Mouse (Mus musculus): ENCODE results near the gene Pimreg. TPM values are rescaled to one million over a fixed set of nuclear protein-coding genes. Genes with fewer than 3 reads are reported as not detected.

The Pimreg gene
- under 1 TPM; 0.33 to 0.74 TPM for total RNA-seq (2021)
- long read RNA-seq, experiment 1, result 0 reads
- long read RNA-seq, experiment 2, result 0 reads

DNA sequence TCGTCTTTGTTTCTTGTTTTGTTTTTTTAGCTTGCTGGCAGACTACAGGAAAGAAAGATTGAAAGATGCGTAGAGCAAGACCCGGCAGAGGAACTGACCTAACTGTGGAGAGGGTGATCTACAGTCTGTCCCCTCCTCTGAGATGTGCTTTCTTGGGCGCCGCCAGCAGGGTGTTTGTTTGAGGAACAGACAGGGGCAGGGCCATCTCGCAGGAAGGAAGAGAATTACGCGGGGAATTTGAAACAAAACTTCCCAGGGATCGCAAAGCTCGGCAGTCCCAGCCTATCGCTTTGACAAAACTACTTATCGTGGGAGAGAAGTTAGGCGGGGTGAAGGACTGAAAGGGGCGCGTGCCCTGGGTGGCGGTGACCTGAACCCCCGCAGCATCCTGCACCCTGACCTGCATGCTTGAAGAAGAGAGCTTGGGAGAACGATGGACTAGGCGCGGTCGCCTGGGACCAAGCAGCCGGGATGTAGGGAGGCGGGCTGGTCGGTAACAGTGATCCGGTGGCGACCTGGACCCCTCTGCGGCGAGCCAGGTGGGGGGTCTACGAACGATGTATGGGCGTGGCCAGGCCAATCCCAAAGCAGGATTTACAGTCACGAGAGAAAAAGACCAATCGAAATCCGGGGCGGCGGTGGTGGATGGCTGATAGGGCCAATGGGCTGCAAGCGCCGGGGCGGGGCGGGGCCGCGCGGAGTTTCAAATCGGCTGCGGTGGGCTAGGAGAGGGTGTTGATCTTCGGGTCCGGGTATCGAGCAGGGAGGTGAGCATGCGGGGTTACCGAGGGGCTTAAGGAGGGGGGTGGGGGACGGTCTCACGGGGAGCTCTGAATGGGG lies at the start of gene Pimreg:
Gene Pimreg (plus strand): TSS at position 265 of the 840 bp plus-strand sequence.
- DNase-seq, result peak; percentile 82

DNA sequence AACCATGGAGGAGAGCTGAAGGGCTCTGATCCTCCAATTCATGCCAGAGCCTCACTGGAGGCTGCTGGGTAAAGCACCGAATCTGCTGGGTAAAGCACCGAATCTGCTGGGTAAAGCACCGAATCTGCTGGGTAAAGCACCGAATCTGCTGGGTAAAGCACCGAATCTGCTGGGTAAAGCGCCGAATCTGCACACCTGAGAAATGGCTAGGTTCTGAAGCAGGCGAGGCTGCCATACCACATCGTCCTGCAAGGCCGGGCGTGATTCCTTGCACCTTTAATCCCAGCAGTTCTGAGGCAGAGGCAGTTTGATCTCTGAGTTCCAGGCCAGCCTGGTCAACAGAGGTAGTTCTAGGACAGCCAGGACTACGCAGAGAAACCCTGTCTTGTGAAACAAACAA lies 49.4 kb upstream of the Pimreg start:
- no peak for DNase-seq

DNA sequence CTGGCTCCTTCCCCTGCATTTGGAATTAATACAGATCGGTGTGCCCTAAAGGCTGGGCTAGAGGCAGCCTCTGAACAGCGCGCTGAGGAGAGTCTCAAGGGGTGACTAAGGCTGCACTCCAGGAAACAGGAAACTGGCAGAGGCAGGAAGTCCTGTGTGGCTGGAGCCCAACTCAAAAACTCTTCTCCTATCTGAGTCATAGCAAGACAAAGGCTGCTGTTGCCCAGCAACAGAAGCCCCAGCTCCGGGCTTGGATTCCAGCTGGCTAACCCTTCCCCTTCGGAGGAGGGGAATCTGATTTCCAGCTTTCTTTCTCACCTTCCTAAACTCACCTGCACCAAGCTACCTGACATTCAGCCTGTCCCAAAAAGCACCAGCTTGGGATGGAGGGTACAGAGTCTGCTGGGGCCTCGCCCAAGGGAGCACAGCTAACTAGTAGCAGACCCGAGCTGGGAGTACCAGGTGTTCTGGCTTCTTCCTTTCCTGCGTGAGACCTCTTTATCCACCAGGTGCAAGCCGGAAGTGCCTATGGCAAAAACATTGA lies 45.8 kb upstream of the Pimreg start:
- peak; percentile 75 to 86 for DNase-seq

DNA sequence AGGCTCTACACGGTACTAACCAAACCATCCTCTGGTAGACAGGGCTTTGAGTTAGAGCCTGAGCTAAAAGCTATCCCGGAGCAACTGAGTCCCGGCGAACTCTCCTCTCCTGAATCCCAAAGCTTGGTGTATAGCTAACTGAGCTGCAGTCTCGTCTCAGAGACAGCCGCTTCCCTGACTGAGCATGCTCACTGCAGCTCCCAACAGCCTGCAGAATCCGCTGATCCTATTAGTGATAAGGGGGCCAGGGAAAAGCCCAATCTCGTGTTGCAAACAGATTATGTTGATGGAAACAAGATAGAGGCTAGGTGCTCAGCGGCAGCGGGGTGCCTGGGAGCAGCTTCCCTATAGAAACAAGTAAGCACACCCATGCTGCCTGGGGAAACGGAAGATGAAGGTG lies 45.0 kb upstream of the Pimreg start:
- no peak for DNase-seq

DNA sequence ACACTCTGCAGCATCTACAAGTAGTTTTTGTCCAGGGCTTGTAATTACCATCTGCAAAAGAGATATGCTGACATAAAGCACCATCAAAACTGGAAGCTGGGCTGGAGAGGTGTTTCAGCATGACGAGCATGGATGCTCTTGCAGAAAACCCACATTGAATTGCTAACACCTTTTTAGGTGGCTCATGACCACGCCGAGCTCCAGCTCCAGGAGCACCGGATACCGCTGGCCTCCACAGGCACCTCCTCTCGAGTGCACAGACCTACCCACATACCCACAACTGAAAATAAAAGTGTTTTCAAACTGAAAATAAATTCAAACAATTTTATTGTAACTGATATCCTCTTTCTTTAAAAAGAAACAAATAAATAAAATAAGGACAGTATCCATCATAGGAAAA lies 41.6 kb upstream of the Pimreg start:
- no peak for DNase-seq

GRCm38 (mm10) chr11:72002138-72002853 lies 39.5 kb upstream of the Pimreg start:
- peak in 1 of 2 experiments; percentile 46 for DNase-seq

- no peak for DNase-seq
Observed at GRCm38 (mm10) chr11:72003171-72003570, 38.7 kb upstream of the Pimreg start.

GRCm38 (mm10) chr11:72005547-72005946 lies 36.3 kb upstream of the Pimreg start:
- DNase-seq, result no peak

DNA sequence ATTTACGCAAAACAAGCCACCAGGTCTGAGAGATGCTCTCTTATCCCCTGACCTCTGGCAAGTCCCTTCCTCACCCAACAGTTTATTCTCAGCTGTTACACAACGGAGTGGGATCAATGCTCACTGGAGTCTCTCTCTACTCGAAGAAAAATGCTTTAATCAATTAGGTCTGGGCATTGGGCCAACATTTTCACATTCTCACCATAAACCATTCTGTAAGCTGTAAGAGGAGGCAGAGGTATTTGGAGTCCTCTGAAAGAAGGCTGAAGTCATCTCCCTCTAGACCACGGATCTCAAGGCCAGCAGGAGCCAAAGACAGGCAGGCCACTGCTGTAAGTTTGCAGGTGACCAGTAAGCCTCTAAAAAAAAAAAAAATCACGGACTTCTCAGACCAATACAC lies 31.5 kb upstream of the Pimreg start:
- no peak for DNase-seq

DNA sequence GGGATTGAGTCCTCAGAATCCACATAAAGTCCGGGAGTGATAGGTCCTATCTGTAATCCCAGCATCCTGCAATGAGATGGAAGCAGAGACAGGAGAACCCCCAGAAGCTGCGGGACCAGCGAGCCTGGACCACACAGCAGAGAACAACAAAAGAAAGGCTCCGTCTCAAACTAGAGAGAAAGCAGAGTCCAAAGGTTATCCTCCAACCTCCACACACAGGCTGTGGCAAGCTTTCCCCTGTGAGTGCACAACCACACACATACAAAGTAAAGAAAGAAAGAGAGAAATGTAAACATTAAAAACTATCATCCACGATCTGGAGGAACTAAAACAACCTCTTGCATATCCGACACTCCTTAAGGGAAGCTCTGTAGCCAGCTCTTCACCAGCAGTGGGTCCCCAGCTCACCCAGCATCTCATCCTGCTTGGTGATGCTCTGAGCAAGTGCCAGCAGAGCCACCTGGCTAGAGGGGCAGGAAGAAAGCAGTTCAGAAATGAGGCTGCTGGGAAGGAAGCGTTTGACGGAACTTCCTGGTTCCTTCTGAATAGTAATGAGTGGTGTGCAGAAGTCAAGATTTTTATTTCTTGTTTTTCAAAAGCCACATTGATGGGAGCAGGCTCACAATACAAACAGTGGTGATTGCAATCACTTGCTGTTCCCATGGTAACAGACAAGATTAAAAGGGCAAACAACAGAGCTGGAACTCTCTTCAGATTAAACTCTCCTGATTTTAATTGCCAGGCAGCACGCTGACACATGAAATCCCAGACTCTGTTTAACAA lies 30.7 kb upstream of the Pimreg start:
- no peak for DNase-seq

DNA sequence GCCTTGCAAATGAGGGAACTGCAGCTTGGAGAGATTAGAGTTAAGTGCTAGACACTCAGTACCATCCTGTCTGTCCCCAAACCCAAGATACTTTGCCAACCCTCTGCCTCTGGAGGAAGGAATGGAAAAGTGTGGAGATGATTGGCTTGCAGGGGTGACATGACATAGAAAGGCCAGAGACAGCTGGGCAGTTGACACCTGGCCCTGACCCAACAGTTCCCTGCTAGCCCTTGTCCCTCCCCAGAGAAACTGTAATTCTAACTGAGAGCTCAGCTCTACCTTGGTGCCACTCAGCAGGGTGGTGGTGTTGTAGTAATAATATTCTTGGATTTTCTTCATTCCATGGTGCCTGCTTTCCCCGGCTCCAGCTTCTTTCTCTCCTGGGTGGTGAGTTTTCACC lies 29.9 kb upstream of the Pimreg start:
- DNase-seq, result no peak

GRCm38 (mm10) chr11:72014674-72015073 lies 27.2 kb upstream of the Pimreg start:
- no peak for DNase-seq

DNA sequence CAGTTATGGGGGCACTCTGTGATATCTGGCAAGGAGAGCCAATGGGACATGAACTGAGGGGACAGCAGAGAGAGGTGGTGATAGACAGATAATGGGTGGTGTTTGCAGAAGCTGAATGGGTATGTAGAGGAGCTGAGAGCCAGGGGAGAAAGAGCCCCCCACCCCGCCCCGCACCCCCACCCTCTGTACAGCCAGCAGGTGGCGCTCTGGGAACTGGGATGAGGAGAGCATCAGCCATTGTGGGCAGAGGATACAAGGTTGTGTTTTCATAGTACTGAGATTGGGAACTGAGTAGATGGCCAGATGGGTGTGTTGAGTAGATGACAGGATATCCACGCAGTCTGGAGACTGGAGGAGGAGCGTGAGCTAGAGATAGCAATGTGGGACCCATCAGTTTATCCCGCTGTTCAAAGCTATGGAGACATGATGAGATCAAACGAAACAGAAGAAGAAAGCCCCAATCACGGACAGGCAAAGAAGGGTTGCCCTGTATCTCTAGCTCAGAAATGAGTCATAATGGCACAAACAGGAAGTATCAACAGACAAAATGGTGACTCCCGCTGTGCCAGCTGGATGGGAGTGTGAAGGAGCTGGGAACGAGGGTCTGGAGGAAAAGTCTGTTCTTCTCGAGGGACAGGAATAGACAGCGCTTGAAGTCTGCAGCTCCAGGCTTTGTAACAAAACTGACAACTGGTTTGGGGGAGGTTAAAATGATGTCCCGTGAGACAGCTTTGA lies 25.1 kb upstream of the Pimreg start:
- DNase-seq, result no peak

- DNase-seq, result no peak
Observed at GRCm38 (mm10) chr11:72017253-72017601, 24.6 kb upstream of the Pimreg start.

DNA sequence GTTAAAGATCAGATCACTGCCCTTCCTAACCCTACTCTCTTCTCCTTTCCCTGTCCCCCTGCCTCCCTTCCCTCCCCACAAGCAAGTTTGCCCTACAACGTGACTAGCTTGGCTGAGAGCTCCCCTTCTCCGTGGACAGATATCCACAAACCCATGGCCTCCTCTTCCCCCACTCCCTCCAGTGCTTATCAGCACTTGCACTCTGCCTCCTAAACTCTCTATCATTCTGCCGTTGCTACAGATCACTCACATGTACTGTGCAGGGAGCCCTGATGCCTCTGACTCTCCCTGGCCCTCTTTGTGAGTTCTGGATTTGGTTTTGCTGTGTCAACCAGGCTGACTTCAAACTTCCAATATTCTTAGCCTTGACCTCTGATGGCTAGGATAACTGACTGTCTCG lies 20.8 kb upstream of the Pimreg start:
- no peak for DNase-seq

- no peak for DNase-seq
Observed at GRCm38 (mm10) chr11:72022827-72023226, 19.0 kb upstream of the Pimreg start.

DNA sequence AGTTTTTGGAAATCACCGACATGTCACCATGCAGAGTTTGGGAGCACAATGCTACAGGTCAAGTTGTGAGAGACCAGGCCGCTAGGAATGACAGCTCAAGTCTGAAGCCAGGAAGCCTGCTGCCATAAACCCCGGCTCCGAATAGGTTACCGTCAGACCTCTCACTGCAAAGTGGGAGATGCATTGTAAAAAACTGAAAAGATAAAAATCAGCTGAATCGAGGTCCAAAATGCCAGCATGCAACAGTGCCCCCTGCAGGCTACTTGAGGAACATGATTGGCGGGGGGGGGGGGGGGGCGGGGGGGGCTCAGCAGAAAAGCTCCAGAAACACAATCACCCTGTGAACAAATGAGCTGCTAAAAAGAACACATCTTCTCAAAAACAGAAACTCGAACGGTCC lies 18.3 kb upstream of the Pimreg start:
- DNase-seq, result peak in 1 of 2 experiments; percentile 30

DNA sequence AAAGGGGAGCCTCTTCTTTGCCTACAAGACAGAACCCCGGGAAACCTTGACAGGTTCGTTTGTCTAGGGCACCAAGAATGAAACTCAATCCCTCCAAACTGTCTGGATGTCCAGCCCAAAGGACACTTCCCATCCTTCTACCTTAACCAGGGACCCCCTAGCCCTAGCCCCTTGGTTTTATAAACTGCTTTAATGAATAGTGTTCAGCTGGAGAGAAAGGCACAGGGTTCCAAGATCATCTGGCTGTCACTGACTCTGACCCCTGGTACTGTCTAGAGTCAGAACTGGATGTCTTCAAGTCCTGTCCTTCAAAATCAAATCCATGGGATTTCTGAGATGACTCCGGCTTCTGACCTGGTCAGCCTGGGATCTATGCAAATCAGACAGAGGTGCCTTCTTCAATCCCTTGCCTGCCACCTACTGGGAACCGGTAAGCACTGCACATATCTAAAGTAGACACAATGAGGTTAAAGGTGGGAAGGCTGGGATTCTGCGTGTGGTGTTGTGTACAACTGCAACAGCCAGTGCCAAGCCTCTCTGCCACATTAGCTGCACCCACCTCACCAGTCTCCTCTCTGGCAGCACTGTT lies 17.5 kb upstream of the Pimreg start:
- DNase-seq, result peak; percentile 62 to 84

- no peak for DNase-seq
Observed at GRCm38 (mm10) chr11:72025843-72026242, 16.0 kb upstream of the Pimreg start.

- no peak for DNase-seq
Observed at GRCm38 (mm10) chr11:72026516-72026915, 15.3 kb upstream of the Pimreg start.

- no peak for DNase-seq
Observed at GRCm38 (mm10) chr11:72027836-72028235, 14.0 kb upstream of the Pimreg start.

All from heart, adult 18-20 months (tissue).